Mouse (Mus musculus): ENCODE data around the gene Nipal4.

The Nipal4 gene

DNA sequence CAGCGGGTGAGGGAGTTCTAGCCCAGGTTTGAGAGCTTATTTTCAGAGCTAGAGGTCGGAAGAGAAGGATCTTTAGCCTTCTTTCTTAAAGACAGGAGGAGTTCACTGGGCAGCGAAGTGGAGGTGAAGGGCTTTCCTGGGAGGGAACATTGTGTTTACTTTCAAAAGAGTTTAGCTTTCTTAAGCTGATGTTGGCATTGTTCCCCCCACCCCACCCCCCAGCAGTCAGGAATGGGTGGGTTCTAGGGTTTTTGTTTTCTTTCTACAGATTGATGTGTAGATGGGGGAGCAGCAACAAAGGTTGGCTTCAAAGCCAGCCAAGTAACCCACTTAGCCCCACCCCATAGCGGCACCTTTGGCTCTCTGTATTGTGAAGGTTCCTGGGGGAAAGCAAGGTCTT, 51.3 kb downstream of the Nipal4 start:
- DNase-seq (ENCODE audit: low spot score), result no peak

DNA sequence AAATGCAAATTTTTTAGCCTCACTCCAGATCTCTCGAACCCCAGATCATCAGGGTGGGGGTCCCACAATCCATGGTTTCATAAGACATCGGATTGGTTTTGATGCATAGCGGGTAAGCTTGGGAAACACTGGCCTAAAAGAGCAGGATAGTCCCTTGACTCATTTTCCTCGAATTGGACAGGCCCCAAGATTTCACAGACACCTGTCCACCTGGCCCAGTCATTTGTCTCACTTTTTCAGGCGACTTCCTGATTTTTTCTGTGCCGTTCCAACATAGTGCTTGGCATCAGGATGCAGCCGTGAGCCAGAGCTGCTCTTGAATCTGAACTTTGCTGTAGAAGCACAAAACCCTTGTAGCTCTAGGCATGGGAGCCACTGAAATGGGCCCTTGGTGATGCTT, 52.1 kb downstream of the Nipal4 start:
- DNase-seq (ENCODE audit: low spot score), result no peak

DNA sequence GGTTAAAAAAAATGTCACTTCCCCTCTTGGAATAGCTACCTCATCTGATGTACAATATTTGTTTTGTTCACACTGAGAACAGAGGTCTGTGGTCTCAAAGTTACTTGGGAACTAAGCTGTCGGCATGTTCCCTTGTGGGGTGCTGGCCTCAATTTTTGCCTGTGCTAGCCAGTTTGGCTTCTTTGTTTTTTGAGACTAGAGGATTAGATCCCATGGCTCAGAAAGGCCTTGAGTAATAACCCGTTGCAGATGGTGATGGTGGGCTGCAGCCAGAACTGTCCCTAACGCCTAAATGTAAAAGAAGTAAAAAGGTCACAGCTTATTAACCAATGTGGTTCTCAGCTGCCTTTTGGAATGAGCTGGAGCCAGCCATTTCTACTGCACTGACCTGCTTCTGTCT, 53.1 kb downstream of the Nipal4 start:
- no peak for DNase-seq (ENCODE audit: low spot score)

DNA sequence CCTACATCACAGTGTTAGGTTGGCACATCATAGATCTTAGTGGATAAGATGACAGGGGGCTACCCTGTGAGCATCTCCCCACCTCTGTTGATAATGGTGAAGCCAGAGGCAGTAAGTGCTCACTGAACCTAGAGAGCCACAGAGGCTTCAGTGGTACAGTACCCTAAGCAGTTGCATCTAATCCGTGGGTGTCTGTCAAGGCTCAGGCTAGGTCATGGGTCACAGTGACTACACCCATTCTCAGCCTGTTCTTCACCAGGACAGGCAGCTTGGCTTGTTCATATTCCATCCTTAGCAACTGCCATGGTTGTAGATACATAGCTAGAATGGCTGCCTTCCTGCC, 55.4 kb downstream of the Nipal4 start:
- no peak for DNase-seq (ENCODE audit: low spot score)

DNA sequence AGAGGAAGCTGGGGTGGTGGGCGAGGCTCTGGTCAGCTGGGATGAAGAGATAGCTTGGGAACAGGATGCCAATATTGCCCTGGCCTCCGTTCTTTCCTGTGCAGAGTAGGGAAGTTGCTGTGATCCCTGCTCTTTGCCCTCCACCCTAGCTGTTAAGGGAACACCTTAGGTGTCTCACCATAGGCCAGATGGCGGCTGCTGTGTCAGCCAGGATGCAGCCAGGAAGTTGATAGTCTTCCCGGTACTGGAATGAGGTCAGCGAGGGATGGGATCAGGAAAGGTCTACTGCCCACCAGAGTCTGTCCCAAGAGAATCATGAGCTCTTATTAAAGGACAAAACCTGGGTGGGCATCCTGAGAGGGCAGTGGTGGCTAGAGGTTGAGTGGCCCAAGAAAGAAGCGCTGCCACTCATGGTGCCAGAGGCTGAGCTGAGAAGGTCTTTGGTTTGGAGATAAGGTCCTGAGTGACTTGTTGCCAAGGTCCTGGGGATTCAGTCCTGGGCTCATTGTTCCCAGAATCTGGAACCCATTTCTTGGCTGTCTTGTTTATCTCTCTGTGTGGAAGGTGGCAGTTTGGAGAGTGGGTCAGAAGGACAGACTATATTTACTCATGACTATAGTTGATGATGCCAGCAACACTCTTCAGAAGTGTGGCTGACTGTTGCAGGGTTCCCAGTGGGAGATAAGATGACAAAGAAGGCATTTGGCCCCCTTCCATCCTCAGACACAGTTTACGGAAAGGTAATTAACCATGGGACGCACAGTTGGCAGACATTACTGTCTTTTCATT, 56.0 kb downstream of the Nipal4 start:
- DNase-seq (ENCODE audit: low spot score), result no peak

- no peak for DNase-seq (ENCODE audit: low spot score)
Observed at GRCm38 (mm10) chr11:46109206-46109605, 57.1 kb downstream of the Nipal4 start.

DNA sequence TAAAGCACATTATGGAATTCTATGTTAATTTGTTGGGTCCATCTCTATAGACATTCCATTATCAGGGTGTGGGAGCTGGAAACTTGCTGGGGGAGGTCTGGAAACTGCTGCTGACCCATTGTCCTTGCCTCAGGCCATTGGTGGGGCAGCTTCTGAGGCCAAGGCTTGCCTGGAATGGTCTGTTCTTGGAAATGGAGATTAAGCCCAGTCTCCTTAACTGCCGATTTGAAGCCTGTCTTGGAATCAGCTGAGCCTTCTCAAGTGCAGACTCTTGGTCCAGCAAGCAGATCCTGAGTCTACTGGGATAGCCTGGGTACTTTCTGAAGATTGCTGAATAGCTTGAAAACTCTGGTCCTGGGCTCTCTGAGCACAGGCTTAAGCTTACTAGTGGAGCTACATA, 59.3 kb downstream of the Nipal4 start:
- no peak for DNase-seq (ENCODE audit: low spot score)

GRCm38 (mm10) chr11:46102107-46102506, 64.2 kb downstream of the Nipal4 start:
- no peak for DNase-seq (ENCODE audit: low spot score)

Measured in layer of hippocampus, adult 9-10 months (tissue).